Mouse (Mus musculus) neutrophil, adult 59 days (primary cell): ENCODE results near the gene Clgn. TPM values are rescaled to one million over a fixed set of nuclear protein-coding genes. Genes with fewer than 3 reads are reported as not detected.

Experiments
- total RNA-seq, 2 experiments: library from RNA; stranded (reverse); gene quantifications; 1 replicate in 1 of 2; 2 replicates in 1 of 2; pipeline ENCODE4 v1.2.4; 2023

The Clgn gene
- under 1 TPM in 1 of 2 experiments, not detected in 1; 0.11 TPM for total RNA-seq

DNA sequence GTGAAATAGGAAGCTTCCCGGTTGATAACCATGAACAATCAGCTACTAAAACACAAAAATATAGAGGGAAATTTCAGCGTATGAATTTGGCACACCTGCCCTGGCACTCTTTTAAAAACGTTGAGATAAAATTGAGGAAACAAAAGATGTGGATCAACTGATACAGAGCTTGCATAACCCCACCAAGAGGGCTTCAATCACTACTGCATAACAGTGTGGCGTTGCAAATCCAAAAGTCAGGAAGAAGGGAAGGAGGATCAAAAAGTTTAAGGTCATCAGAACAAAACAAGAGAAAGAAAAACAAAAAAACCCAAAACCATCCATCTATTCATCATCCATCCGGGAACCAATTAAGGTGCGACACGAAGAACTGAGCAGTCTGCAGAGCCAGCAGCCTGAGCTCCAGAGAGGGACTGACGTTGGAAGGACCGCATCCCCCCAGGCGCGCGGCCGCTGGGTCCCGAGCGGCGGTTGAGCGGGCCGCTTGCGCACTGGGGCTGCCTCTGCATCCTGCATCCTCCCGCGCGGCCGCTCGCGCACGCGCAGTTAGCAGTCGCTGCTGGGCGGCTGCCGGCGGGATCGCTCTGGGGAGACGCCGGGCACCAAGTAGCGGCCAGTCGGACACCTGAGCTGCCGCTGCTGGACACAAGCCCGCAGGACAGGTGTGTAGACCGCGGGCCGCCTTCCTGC, at the start of gene Clgn:
TSS of gene Clgn (plus strand) at position 552 of the 690 bp plus-strand sequence.

DNA sequence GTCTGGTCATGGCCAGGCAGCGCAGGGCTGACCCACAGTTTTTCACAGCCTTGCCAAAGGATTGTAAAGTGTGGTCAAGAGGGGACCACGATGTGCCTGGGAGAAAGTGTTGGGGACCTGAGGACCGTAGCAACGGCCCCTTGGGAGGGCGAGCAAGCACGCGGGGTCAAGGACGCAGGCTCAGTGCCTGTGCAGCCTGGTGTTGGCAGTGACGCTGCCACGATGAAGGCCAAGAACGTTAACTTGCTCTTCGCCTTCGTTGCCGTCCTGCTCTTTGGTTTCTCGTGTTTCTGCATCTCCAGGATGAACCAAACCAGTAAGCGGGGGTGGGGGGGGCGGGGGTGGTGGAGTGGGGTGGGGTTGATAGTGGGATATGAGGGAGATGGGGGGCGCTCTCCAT, 41.4 kb upstream of the Clgn start, which contains the start of gene Mgat4d:
TSS of gene Mgat4d (plus strand) at position 209 of the 400 bp plus-strand sequence.

GRCm38 (mm10) chr8:83458222-83458621, 68.6 kb downstream of the Clgn start, which contains the start of gene Scoc:
Gene Scoc (minus strand): TSS chr8:83458391.

Other genes with a start within 250 kb of the Clgn start
- gene Tbc1d9, start 224.5 kb upstream of the Clgn start, total RNA-seq = 1 to 10 TPM; 4.7 to 5.9 TPM
- gene Gm10645, start 223.7 kb upstream of the Clgn start, total RNA-seq = under 1 TPM in 1 of 2 experiments, not detected in 1; 0.71 TPM
- gene Ucp1, start 99.5 kb upstream of the Clgn start, total RNA-seq = not detected
- gene Elmod2, start 57.4 kb upstream of the Clgn start, total RNA-seq = 10 to 100 TPM; 10.5 to 10.6 TPM
- not detected for gene Mgat4d, start 41.4 kb upstream of the Clgn start, total RNA-seq
- gene Scoc, start 68.5 kb downstream of the Clgn start, total RNA-seq = 10 to 100 TPM; 11.6 to 20.2 TPM
- gene Olfr370, start 145.9 kb downstream of the Clgn start, total RNA-seq = not detected
- 100 to 1,000 TPM; 132 to 133 TPM for gene Ndufb7, start 176.8 kb downstream of the Clgn start, total RNA-seq
- 100 to 1,000 TPM; 368 to 417 TPM for gene Tecr, start 218.1 kb downstream of the Clgn start, total RNA-seq
- 10 to 100 TPM; 55.9 to 68.5 TPM for gene Dnajb1, start 218.3 kb downstream of the Clgn start, total RNA-seq